Mouse (Mus musculus): Measurements from ENCODE around the gene Gm6657. TPM values are rescaled to one million over a fixed set of nuclear protein-coding genes. Genes with fewer than 3 reads are reported as not detected.

Gm6657 gene
- total RNA-seq (2021), result not detected
- long read RNA-seq, experiment 1, result 0 reads
- long read RNA-seq, experiment 2, result 0 reads

GRCm38 (mm10) chr12:78193942-78194341 lies at the start of gene Gm6657:
Gene Gm6657 (plus strand): TSS chr12:78194242.
- H3K4me3 ChIP-seq, result no peak within 1 kb of the TSS
- intact Hi-C loops (cut with DNase I), result no loop called here
- H3K27ac ChIP-seq, result no peak within 1 kb of the TSS
- no peak for TF ChIP-seq CTCF (IDR thresholded peaks at IDR 0.05)
- no peak for DNase-seq

GRCm38 (mm10) chr12:78153308-78154002 lies 40.6 kb upstream of the Gm6657 start:
- DNase-seq, result no peak
- no peak for TF ChIP-seq CTCF (IDR thresholded peaks at IDR 0.05)
- H3K27ac ChIP-seq, result no peak overlapping the region
- intact Hi-C loops (cut with DNase I), result no loop called here
- H3K4me3 ChIP-seq, result no peak overlapping the region

- no peak for DNase-seq
- Histone ChIP-seq H3K27ac (no peak overlapping the region), H3K4me3 (no peak overlapping the region)
- intact Hi-C loops (cut with DNase I), result no loop called here
- TF ChIP-seq CTCF (IDR thresholded peaks at IDR 0.05), result no peak
Measured at GRCm38 (mm10) chr12:78170178-78170577, 23.9 kb upstream of the Gm6657 start.

- intact Hi-C loops (cut with DNase I), result no loop called here
Measured at GRCm38 (mm10) chr12:78173945-78174344, 20.1 kb upstream of the Gm6657 start.

GRCm38 (mm10) chr12:78174671-78175070 lies 19.4 kb upstream of the Gm6657 start:
- TF ChIP-seq CTCF (IDR thresholded peaks at IDR 0.05), result no peak
- DNase-seq, result no peak
- no peak overlapping the region for H3K4me3 ChIP-seq
- intact Hi-C loops (cut with DNase I), result no loop called here
- H3K27ac ChIP-seq, result no peak overlapping the region

More at GRCm38 (mm10) chr12:78173945-78174344, 20.1 kb upstream of the Gm6657 start:
- no peak for DNase-seq
- TF ChIP-seq CTCF (IDR thresholded peaks at IDR 0.05), result no peak
- Histone ChIP-seq H3K27ac (no peak overlapping the region), H3K4me3 (no peak overlapping the region)

- Histone ChIP-seq H3K4me3 (no peak overlapping the region), H3K27ac (no peak overlapping the region)
- TF ChIP-seq CTCF (IDR thresholded peaks at IDR 0.05), result no peak
- intact Hi-C loops (cut with DNase I), result no loop called here
- no peak for DNase-seq
Measured at GRCm38 (mm10) chr12:78181452-78181851, 12.6 kb upstream of the Gm6657 start.

GRCm38 (mm10) chr12:78195368-78195767 lies 1.3 kb downstream of the Gm6657 start:
- intact Hi-C loops (cut with DNase I), result no loop called here
- H3K4me3 ChIP-seq, result no peak overlapping the region

GRCm38 (mm10) chr12:78203646-78204045 lies 9.6 kb downstream of the Gm6657 start:
- H3K4me3 ChIP-seq, result no peak overlapping the region
- H3K27ac ChIP-seq, result no peak overlapping the region
- intact Hi-C loops (cut with DNase I), result loop anchor here (10.0 kb wide), 2 partner anchors 149 to 891 kb away; no protein-coding TSS in a partner anchor
- TF ChIP-seq CTCF (IDR thresholded peaks at IDR 0.05), result no peak
- no peak for DNase-seq

More at GRCm38 (mm10) chr12:78195368-78195767, 1.3 kb downstream of the Gm6657 start:
- H3K27ac ChIP-seq, result no peak overlapping the region
- no peak for DNase-seq
- TF ChIP-seq CTCF (IDR thresholded peaks at IDR 0.05), result no peak

- H3K4me3 ChIP-seq, result peak overlapping the region; percentile 57
- intact Hi-C loops (cut with DNase I), result loop anchor here (10.0 kb wide), 2 partner anchors 151 to 889 kb away; no protein-coding TSS in a partner anchor
- DNase-seq, result peak; percentile 42
- TF ChIP-seq CTCF (IDR thresholded peaks at IDR 0.05), result peak; percentile 85
- H3K27ac ChIP-seq, result peak overlapping the region; percentile 48; the same call in 1 of the 2 replicates
Measured at GRCm38 (mm10) chr12:78205915-78206570, 12.0 kb downstream of the Gm6657 start.

GRCm38 (mm10) chr12:78206571-78206960 lies 12.5 kb downstream of the Gm6657 start:
- Histone ChIP-seq H3K4me3 (peak overlapping the region; percentile 57), H3K27ac (peak overlapping the region; percentile 48; the same call in 1 of the 2 replicates)
- TF ChIP-seq CTCF (IDR thresholded peaks at IDR 0.05), result no peak
- no peak for DNase-seq
- intact Hi-C loops (cut with DNase I), result loop anchor here (10.0 kb wide), 2 partner anchors 152 to 888 kb away; no protein-coding TSS in a partner anchor

GRCm38 (mm10) chr12:78209856-78210255 lies 15.8 kb downstream of the Gm6657 start:
- TF ChIP-seq CTCF (IDR thresholded peaks at IDR 0.05), result no peak
- no peak overlapping the region for H3K4me3 ChIP-seq
- H3K27ac ChIP-seq, result no peak overlapping the region
- DNase-seq, result no peak
- intact Hi-C loops (cut with DNase I), result loop anchor here (10.0 kb wide), 2 partner anchors 155 to 885 kb away; no protein-coding TSS in a partner anchor

GRCm38 (mm10) chr12:78215490-78215889 lies 21.4 kb downstream of the Gm6657 start:
- DNase-seq, result no peak
- Histone ChIP-seq H3K4me3 (no peak overlapping the region), H3K27ac (no peak overlapping the region)
- intact Hi-C loops (cut with DNase I), result no loop called here
- TF ChIP-seq CTCF (IDR thresholded peaks at IDR 0.05), result no peak

GRCm38 (mm10) chr12:78219191-78219825 lies 25.3 kb downstream of the Gm6657 start:
- Histone ChIP-seq H3K27ac (peak overlapping the region; percentile 61), H3K4me3 (peak overlapping the region; percentile 56)
- no peak for DNase-seq
- intact Hi-C loops (cut with DNase I), result no loop called here
- no peak for TF ChIP-seq CTCF (IDR thresholded peaks at IDR 0.05)

All from gastrocnemius, adult 2 months (tissue).